Mouse (Mus musculus) frontal cortex, adult 2 months (tissue): ENCODE data around the gene Aspscr1. TPM values are rescaled to one million over a fixed set of nuclear protein-coding genes. Genes with fewer than 3 reads are reported as not detected.

Experiments used
- DNase-seq, 2 experiments: peaks; one replicate each; pipeline ENCODE4 v3.0.0; 2022; ENCODE audit warnings: low spot score in 1 of 2; ENCODE audit errors: extremely low spot score in 1 of 2
- polyA plus RNA-seq: library from polyadenylated mRNA; depleted of rRNA; stranded (reverse); fragments of >200 nt; gene quantifications from 2 replicates; pipeline ENCODE4 v1.2.3, GENCODE M21; 2012

Aspscr1 gene
- polyA plus RNA-seq, 1 experiment = 51.8 TPM

DNA sequence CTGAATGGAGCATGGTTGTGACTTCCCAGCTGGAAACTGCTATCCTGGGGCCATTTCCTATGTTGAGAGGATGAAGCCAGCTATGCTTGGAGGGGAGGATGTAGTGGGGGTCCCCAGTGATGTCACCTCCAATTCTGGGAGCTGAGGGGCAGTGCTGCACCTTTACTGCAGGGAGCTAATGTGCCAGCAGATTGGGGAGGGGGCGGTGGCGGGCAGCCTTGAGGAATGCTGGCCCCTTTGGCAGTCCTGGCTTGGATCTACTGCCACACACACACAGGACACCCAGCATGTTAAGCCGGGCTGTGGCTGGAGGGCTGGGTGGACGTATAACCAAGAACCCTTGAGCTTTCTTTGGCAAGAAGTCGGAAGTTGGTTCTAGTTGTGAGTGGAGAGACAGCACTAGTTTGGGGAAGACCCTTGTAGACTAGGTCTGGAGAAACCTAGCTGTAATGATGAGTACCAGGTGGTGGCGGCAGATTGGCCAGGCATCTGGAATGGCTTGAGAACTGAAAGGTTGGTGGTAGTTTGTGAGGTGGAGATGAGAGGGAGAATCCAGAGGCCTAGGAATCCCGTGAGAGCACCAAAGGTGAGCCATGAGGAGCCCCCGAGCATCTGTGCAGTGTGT lies 39.3 kb downstream of the Aspscr1 start:
- DNase-seq = no peak

DNA sequence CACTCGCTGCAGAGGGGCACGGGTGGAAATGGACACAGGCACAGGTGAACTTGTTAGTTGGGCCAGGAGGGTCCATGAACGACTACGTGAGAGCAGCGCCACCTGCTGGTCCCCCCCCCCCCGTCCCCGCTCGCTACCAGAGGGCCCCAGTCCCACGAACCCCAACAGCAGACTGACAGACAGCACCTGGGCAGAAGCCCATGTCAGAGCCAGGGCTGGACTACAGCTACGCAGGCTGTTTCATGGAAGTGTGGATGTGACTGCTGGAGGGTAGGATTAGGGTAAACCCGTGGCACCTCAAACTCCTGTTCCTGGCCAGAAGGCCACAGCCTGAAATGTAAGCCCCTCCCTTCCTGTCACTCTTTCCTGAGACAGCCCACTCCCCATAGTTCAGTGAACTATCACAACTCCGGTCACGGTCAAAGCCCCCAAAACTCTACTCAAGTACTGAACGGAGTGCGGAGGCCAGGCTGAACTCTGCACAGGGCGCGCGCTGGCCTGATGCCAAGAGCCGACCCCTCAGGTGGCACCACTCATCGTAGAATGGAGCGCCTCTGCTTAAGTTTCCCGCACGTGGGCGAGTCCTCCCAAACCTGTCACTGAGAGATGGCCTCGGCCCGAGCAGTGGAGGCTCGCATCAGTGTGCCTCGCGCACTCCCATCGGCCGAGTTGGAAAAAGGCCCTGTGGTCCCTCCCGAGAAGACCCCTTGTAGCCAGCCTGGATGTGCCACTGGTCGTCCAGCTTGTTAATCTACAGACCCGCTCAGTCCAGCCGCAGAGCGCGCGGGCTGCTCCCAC lies 40.2 kb downstream of the Aspscr1 start:
- peak in 1 of 2 experiments; percentile 22 for DNase-seq

DNA sequence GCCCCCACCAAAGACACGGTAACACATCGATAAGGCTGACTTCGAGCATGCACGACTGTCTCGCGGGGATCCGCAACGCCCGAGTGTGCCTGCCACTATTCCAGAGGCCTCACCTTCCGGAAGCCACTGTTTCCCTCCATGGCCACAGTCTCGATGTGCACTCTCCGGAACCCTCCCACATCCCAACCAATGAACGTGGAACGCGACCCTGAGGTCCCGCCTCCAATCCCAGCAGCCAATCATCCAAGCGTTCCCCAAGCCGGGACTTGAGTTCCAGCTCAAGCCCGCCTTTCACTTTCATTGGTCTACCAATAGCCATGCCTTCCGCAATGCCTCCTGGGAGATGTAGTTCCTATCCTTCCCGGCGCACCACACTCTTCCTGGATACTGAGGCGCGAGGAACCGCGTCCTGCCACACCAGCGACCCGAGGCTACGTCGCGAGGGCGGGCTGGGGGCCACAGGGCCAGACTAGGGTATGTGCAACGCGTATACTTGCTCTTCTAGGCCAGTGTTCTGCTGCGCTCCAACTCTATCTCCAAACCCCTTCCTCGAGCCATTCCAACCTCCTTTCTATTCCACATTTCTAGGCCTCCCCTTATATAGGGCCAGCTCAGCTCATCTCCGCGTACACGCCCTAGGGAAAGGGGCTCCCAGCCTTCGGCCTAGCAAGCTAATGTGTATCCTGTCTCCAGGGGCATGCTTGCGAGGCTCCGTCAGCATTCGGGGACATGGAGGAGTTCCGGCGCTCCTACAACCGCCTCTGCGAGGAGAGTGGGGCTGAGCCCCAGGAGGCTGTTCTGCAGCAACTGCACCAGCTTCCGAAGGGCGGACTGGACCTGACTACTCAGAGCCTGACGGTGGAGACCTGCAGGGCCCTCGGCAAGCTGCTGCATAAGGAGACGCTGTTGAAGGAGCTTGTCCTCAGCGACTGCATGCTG lies 41.1 kb downstream of the Aspscr1 start, which contains the start of the genes Cenpx and Lrrc45:
Gene Cenpx (minus strand): TSS at position 159 of the 939 bp plus-strand sequence.
Gene Lrrc45 (plus strand): TSS at position 346 of the 939 bp plus-strand sequence.
- DNase-seq = peak; percentile 98 to 99

DNA sequence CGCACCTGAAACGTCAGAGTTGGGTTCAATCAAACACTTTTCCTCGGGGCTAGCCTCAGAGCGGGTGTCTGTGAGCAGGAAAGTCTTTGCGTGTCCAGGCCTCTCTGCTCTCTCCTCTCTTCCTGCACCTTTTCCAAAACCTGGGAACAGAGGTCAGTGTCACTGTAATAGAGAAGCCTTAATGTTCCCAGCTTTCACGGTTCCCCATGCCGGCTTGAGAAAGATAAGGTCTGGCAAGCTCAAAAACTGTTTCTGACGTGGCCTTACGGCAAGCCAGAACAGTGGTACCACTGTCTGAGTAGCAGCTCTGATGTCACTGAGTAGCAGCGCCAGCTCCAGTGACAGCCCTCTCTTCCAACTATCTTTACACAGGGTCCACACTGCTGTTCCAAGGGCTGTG lies 41.8 kb downstream of the Aspscr1 start:
- DNase-seq = no peak

DNA sequence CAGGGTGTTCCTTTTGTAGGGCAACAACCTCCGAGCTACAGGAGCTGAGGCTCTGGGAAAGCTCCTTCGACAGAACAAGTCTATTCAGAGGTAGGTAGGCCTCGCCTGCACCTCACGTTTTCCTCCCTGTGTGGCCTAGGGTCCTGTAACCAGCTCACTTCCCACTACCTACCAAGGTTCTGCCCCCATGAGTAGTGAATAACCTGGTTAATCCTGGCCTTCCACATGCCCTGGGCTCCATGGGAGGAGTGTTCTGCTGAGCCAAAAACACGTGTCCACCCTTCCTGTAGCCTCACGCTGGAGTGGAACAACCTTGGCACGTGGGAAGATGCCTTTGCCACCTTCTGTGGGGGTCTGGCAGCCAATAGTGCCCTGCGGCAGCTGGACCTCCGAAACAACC lies 42.4 kb downstream of the Aspscr1 start:
- no peak for DNase-seq

DNA sequence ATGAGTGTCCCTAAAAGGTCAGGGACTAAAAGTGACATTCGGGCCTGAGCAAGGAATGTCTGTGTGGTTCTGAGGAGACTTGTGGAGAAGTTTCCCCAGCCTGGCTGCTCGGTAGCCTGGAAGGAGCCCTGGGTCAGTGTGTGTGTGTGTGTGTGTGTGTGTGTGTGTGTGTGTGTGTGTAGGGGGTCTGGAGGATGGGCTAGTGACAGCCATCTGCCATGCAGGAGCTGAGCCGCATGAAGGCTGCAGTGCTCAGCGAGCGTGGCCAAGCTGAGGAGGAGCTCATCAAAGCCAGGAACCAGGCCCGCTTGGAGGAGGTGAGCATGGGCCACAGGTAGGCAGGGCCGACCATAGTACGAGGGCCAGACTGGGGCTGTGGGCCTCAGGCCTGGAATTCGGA lies 46.5 kb downstream of the Aspscr1 start:
- no peak for DNase-seq

GRCm38 (mm10) chr11:120719841-120720376 lies 47.1 kb downstream of the Aspscr1 start:
- DNase-seq = no peak

DNA sequence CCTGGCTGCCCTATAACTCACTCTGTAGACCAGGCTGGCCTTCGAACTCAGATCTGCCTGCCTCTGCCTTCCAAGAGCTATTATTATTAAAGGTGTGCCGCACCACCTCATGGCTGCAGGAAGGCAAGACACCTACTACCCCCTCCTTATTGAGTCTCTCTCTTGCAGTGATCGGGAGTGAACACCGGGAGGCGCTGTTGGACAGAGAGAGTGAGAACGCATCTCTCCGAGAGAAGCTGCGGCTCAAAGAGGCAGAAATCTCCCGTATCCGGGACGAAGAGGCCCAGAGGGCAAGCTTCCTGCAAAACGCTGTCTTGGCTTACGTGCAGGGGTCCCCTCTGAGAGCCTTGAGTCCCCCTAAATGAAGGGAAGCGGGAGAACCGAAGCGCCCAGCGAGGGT lies 47.7 kb downstream of the Aspscr1 start:
- peak; percentile 69 to 95 for DNase-seq

GRCm38 (mm10) chr11:120721124-120722066 lies 48.6 kb downstream of the Aspscr1 start, which contains the start of gene Rac3:
Rac3 (plus strand) TSS chr11:120721470.
- DNase-seq = peak in 1 of 2 experiments; percentile 53

GRCm38 (mm10) chr11:120722067-120722630 lies 49.4 kb downstream of the Aspscr1 start:
- DNase-seq = no peak

GRCm38 (mm10) chr11:120722761-120723382 lies 50.1 kb downstream of the Aspscr1 start:
- DNase-seq = no peak

DNA sequence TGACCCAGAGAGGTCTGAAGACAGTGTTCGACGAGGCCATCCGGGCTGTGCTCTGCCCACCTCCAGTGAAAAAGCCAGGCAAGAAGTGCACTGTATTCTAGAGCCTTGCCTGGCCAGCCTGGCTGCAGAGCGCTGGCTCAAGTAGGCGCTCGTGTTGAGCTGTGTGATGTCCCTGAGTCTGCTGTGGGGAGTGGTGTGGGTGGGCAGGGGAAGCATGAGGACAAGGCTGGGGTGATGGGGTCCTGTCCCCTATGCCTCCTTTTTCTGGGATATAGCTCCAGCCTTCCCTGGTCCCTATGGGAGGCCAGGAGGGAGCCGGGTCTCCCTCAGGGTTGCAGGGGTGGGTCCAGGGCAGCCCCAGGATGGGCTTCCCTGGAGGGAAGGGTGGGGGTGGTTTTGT lies 50.7 kb downstream of the Aspscr1 start:
- no peak for DNase-seq

GRCm38 (mm10) chr11:120726243-120727168 lies 53.7 kb downstream of the Aspscr1 start:
- no peak for DNase-seq

DNA sequence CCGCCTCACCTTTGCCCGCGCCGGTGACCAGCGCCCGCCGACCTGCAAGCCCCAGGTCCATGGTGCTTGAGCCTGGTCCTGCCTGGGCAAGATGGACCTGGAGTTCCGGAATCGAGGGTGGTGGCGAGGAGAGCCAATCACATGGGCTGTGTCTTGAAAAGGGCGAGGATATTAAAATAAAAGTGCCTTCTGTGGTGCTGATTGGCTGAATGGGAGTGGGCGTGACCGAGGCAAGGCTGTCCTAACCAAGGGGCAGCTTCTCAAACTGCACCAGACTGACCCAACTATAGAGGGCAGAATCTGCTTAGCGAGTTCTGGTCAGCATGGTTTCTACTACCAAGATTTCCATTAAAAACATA lies 54.4 kb downstream of the Aspscr1 start, which contains the start of gene Dcxr:
Gene Dcxr (minus strand): TSS at position 113 of the 359 bp plus-strand sequence.
- DNase-seq = peak; percentile 72

GRCm38 (mm10) chr11:120727564-120727963 lies 54.8 kb downstream of the Aspscr1 start:
- DNase-seq = no peak

DNA sequence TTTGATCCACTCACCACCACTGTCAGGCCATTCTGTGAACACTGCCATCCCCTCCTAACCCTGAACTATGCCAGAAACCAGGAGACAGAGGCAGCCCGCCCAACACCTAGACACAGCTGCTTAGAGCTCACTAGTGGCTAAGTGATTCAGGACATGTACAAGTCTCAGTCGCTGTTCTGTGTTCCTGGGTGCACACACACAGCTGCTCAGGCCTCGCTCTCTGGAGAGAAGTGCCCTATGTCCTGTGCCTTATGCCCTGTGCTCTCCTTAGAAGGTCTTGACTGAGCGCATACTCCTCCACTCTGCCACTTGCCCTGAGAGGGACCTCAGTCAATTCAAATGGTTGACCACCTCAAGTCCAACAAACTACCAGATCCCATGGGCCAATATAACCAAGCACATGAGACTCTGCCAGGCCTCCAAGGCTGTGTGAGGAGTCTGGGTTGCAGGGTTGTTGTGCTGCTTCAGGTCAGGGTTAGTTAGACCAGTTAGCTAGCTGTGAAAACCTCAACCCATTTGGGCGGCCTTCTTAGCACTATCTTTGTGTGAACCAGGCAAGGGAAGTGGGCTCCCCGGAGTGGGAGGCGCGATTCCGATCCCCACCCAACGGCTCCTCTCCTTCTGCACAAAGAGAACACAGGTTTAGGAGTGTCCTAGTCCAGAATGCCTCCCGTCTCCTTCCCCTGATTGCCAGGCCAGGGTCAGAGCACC lies 55.9 kb downstream of the Aspscr1 start:
- DNase-seq = no peak
